Comparison of ENCODE assay signal across 8 mouse cellular contexts in genomic region chr9:122572836-122573267, GRCm38 (mm10).
DNase-seq lines count a peak whose midpoint lies in the region; ATAC-seq and TF ChIP-seq lines count a peak whose summit lies in the region.

No protein-coding gene starts in this region.

- no peak for TF ChIP-seq POLR2A in olfactory bulb, adult 2 months (IDR thresholded peaks at IDR 0.05; ENCODE audit: insufficient read depth, low read depth, low read length)

- peaks cover 19% of the 10 kb centered on the region for H3K4me1 ChIP-seq in kidney, postnatal 0 days (replicated peaks; ENCODE audit: insufficient read depth, low read length)
- H3K4me1 ChIP-seq in embryonic facial prominence, embryonic 15.5 days, result peaks cover 38% of the 10 kb centered on the region
- no peaks in the 10 kb centered on the region for H3K4me1 ChIP-seq in intestine, postnatal 0 days (replicated peaks; ENCODE audit: control insufficient read depth, insufficient read depth, low read length)
- H3K4me1 ChIP-seq in olfactory bulb, adult 2 months (ENCODE audit: control insufficient read depth, insufficient read depth, low read length), result peaks cover 30% of the 10 kb centered on the region

- peak overlapping the region; percentile 50 for H3K4me3 ChIP-seq in kidney, postnatal 0 days (replicated peaks; ENCODE audit: low read depth, low read length)
- peak overlapping the region; percentile 51 for H3K4me3 ChIP-seq in embryonic facial prominence, embryonic 15.5 days (replicated peaks)
- H3K4me3 ChIP-seq in intestine, postnatal 0 days (ENCODE audit: low read depth, low read length), result peak overlapping the region; percentile 48
- H3K4me3 ChIP-seq in olfactory bulb, adult 2 months (ENCODE audit: insufficient read depth, low read depth, low read length), result peak overlapping the region; percentile 92

- TF ChIP-seq CTCF in kidney, postnatal 0 days (IDR thresholded peaks at IDR 0.05; ENCODE audit: low read depth), result no peak
- no peak for TF ChIP-seq CTCF in intestine, postnatal 0 days (IDR thresholded peaks at IDR 0.05; ENCODE audit: low read depth)
- TF ChIP-seq CTCF in olfactory bulb, adult 2 months (IDR thresholded peaks at IDR 0.05; ENCODE audit: insufficient read depth, low read depth, low read length), result no peak

- 2% methylated on average over 13 of the region's 13 CpGs for WGBS in kidney, postnatal 0 days
- WGBS in embryonic facial prominence, embryonic 15.5 days, result 1% methylated on average over 13 of the region's 13 CpGs
- under 1% methylated on average over 13 of the region's 13 CpGs for WGBS in intestine, postnatal 0 days
- under 1% methylated on average over 13 of the region's 13 CpGs for WGBS in olfactory bulb, adult 2 months

- no peaks in the 10 kb centered on the region for H3K9me3 ChIP-seq in kidney, postnatal 0 days (replicated peaks; ENCODE audit: low read length)
- no peaks in the 10 kb centered on the region for H3K9me3 ChIP-seq in embryonic facial prominence, embryonic 15.5 days (replicated peaks)
- H3K9me3 ChIP-seq in intestine, postnatal 0 days (ENCODE audit: control insufficient read depth), result no peaks in the 10 kb centered on the region

- H3K36me3 ChIP-seq in kidney, postnatal 0 days (ENCODE audit: insufficient read depth, low read length), result no peaks in the 10 kb centered on the region
- H3K36me3 ChIP-seq in embryonic facial prominence, embryonic 15.5 days, result no peaks in the 10 kb centered on the region
- H3K36me3 ChIP-seq in intestine, postnatal 0 days (ENCODE audit: control insufficient read depth, insufficient read depth), result no peaks in the 10 kb centered on the region

- ATAC-seq in kidney, postnatal 0 days (replicated peaks; ENCODE audit: low FRiP score, low read depth), result no peak
- ATAC-seq in embryonic facial prominence, embryonic 15.5 days (ENCODE audit: insufficient number of reproducible peaks, low FRiP score, low TSS enrichment, low read depth), result no peak
- ATAC-seq in intestine, postnatal 0 days, result no peak

- no peak overlapping the region for H3K27ac ChIP-seq in kidney, postnatal 0 days
- H3K27ac ChIP-seq in embryonic facial prominence, embryonic 15.5 days (replicated peaks), result no peak overlapping the region
- no peak overlapping the region for H3K27ac ChIP-seq in intestine, postnatal 0 days (ENCODE audit: low read depth, low read length)
- H3K27ac ChIP-seq in olfactory bulb, adult 2 months (ENCODE audit: insufficient read depth, low read depth, low read length), result peak overlapping the region; percentile 88; the same call in 1 of the 2 replicates

- H3K4me2 ChIP-seq in kidney, postnatal 0 days (ENCODE audit: low read length), result peak overlapping the region; percentile 92
- peak overlapping the region; percentile 99 for H3K4me2 ChIP-seq in embryonic facial prominence, embryonic 15.5 days (replicated peaks)
- peak overlapping the region; percentile 80 for H3K4me2 ChIP-seq in intestine, postnatal 0 days (replicated peaks; ENCODE audit: low read depth)

- DNase-seq in kidney, postnatal 0 days (ENCODE audit: low spot score), result no peak
- DNase-seq in kidney, postnatal 10 days, result no peak
- no peak for DNase-seq in ovary, postnatal 10 days (ENCODE audit: low spot score)
- DNase-seq in cerebellum, postnatal 4 days (ENCODE audit: low spot score in 2 of 2), result no peak
- no peak for DNase-seq in gastrocnemius, adult 18-20 months (ENCODE audit: low spot score)

- peaks cover 76% of the 10 kb centered on the region for H3K27me3 ChIP-seq in kidney, postnatal 0 days (ENCODE audit: insufficient read depth, low read length)
- peaks cover 73% of the 10 kb centered on the region for H3K27me3 ChIP-seq in embryonic facial prominence, embryonic 15.5 days
- peaks cover 58% of the 10 kb centered on the region for H3K27me3 ChIP-seq in intestine, postnatal 0 days (replicated peaks; ENCODE audit: control insufficient read depth, insufficient read depth, low read length)

- H3K9ac ChIP-seq in kidney, postnatal 0 days (ENCODE audit: low read depth, low read length), result no peak overlapping the region
- 0 out of 2 replicates have a peak overlapping the region, but pooled peaks have one; percentile 21 for H3K9ac ChIP-seq in embryonic facial prominence, embryonic 15.5 days
- no peak overlapping the region for H3K9ac ChIP-seq in intestine, postnatal 0 days (ENCODE audit: low read depth, low read length)
